8 mouse cellular contexts compared by ENCODE assay signal in the genomic region with DNA sequence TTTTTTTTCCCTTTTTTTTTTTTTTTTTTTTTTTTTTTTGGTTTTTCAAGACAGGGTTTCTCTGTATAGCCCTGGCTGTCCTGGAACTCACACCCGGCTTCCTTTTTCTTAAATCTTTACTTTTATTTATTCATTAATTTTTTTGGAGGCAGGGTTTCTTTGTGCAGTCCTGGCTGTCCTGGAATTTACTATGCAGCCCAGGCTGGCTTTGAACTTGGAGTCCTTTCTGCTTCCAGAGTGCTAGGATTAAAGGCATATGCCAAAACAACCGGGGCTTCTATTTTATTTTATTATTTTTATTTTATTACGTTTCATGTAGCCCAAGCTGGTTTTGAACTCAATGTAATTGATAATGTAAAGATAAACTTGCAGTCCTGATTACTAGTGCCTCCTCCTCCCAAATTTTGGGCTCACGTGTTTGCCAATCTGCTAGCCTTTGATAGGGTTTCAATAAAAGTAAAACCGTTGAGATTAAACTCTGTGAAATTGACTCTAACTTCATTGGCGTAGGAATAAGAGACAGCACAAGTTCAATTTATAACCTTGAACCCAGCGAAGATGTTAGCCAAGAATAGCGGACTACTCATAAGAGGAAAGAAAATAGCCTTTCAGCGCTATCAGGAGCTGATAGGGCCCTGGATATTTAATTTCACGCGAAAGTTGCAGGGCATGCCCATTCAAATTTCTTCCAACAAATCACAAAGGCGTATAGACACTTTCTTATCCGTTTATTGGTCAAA. TPM values are rescaled to one million over a fixed set of nuclear protein-coding genes. Genes with fewer than 3 reads are reported as not detected.
A peak's percentile ranks its signal among the peaks of the same experiment; 100 is the strongest.
DNase-seq lines count a peak whose midpoint lies in the region; ATAC-seq and TF ChIP-seq lines count a peak whose summit lies in the region.

No protein-coding gene starts in this region.

- peak overlapping the region; percentile 85 for H3K4me3 ChIP-seq in gastrocnemius, adult 2 months
- H3K4me3 ChIP-seq in CH12.LX (replicated peaks in 1 of 3; ENCODE audit: low read depth in 2 of 3, low read length in 2 of 3, poor library complexity in 1 of 3), result peak overlapping the region; percentile 26 to 82 (median 76)
- H3K4me3 ChIP-seq in forebrain, postnatal 0 days (ENCODE audit: low read depth, low read length), result peak overlapping the region; percentile 29
- peak overlapping the region; percentile 99 for H3K4me3 ChIP-seq in liver, embryonic 15.5 days (replicated peaks)

- peaks cover 17 to 29% of the 10 kb centered on the region in 2 experiments for H3K36me3 ChIP-seq in CH12.LX (replicated peaks in 1 of 2; ENCODE audit: control insufficient read depth in 1 of 2, insufficient read depth in 1 of 2, low read length in 1 of 2)
- H3K36me3 ChIP-seq in forebrain, postnatal 0 days (ENCODE audit: insufficient read depth), result 0 out of 2 replicates have a peak, but pooled peaks cover 7% of the 10 kb centered on the region
- H3K36me3 ChIP-seq in liver, embryonic 15.5 days (replicated peaks), result peaks cover 33% of the 10 kb centered on the region

- TF ChIP-seq CTCF in gastrocnemius, adult 2 months (IDR thresholded peaks at IDR 0.05), result no peak
- TF ChIP-seq CTCF in CH12.LX (conservative IDR thresholded peaks at IDR 0.05 in 1 of 2, IDR thresholded peaks at IDR 0.05 in 1 of 2; ENCODE audit: low read depth in 2 of 2, low read length in 2 of 2), result no peak
- TF ChIP-seq CTCF in forebrain, postnatal 0 days (IDR thresholded peaks at IDR 0.05; ENCODE audit: low read depth), result no peak

- dilution Hi-C loops in CH12.LX (cut with MboI; ENCODE audit: extremely low pct_ligation_motif_present, extremely low pct_unique_long_range_greater_than_20kb, low sequenced_read_pairs), result no loop called here

- peak overlapping the region; percentile 77 for H3K4me2 ChIP-seq in CH12.LX (ENCODE audit: insufficient read depth, low read depth, poor library complexity, severe bottlenecking)
- H3K4me2 ChIP-seq in forebrain, postnatal 0 days (ENCODE audit: low read depth), result peak overlapping the region; percentile 52
- peak overlapping the region; percentile 72 for H3K4me2 ChIP-seq in liver, embryonic 15.5 days

- H3K27me3 ChIP-seq in CH12.LX (replicated peaks), result no peaks in the 10 kb centered on the region
- H3K27me3 ChIP-seq in forebrain, postnatal 0 days (ENCODE audit: insufficient read depth, low read length), result no peaks in the 10 kb centered on the region
- no peaks in the 10 kb centered on the region for H3K27me3 ChIP-seq in liver, embryonic 15.5 days

- no peak for TF ChIP-seq RAD21 in CH12.LX (IDR thresholded peaks at IDR 0.05; ENCODE audit: low read depth, low read length)

- no peaks in the 10 kb centered on the region for H3K9me3 ChIP-seq in CH12.LX (replicated peaks; ENCODE audit: low read length)
- H3K9me3 ChIP-seq in forebrain, postnatal 0 days (ENCODE audit: low read length), result no peaks in the 10 kb centered on the region
- H3K9me3 ChIP-seq in liver, embryonic 15.5 days (replicated peaks), result no peaks in the 10 kb centered on the region

- no peak for TF ChIP-seq POLR2A in CH12.LX (IDR thresholded peaks at IDR 0.05; ENCODE audit: low read depth, low read length)

- H3K27ac ChIP-seq in gastrocnemius, adult 2 months, result peak overlapping the region; percentile 74
- H3K27ac ChIP-seq in CH12.LX (ENCODE audit: insufficient read depth, low read depth), result no peak overlapping the region
- no peak overlapping the region for H3K27ac ChIP-seq in forebrain, postnatal 0 days (ENCODE audit: low read depth, low read length)
- H3K27ac ChIP-seq in liver, embryonic 15.5 days (replicated peaks), result peak overlapping the region; percentile 87

- in situ Hi-C loops in CH12.LX (cut with MboI; ENCODE audit: low pct_ligation_motif_present, low pct_unique_long_range_greater_than_20kb, low sequenced_read_pairs), result no loop called here

- 10% methylated on average over 13 of the region's 13 CpGs for WGBS in forebrain, postnatal 0 days
- 9% methylated on average over 13 of the region's 13 CpGs for WGBS in liver, embryonic 15.5 days (ENCODE audit: insufficient replicate concordance)

- peak overlapping the region; percentile 64; the same call in 1 of the 2 replicates for H3K9ac ChIP-seq in CH12.LX (ENCODE audit: insufficient read depth, low read depth)
- no peak overlapping the region; the same call in 1 of the 2 replicates for H3K9ac ChIP-seq in forebrain, postnatal 0 days
- H3K9ac ChIP-seq in liver, embryonic 15.5 days, result peak overlapping the region; percentile 28; the same call in 1 of the 2 replicates

- peaks cover 3 to 16% of the 10 kb centered on the region in 2 experiments; a peak in 3 of 4 replicates for H3K4me1 ChIP-seq in CH12.LX (ENCODE audit: control insufficient read depth in 1 of 2, insufficient read depth in 2 of 2)
- H3K4me1 ChIP-seq in forebrain, postnatal 0 days (ENCODE audit: insufficient read depth), result peaks cover 7% of the 10 kb centered on the region
- H3K4me1 ChIP-seq in liver, embryonic 15.5 days (replicated peaks), result peaks cover 36% of the 10 kb centered on the region

- ATAC-seq in forebrain, postnatal 0 days, result no peak
- no peak for ATAC-seq in liver, embryonic 15.5 days (ENCODE audit: insufficient read depth)

- intact Hi-C loops in gastrocnemius, adult 2 months (cut with DNase I), result loop anchor here (5.0 kb wide), 1 partner anchor 53 kb away; a partner anchor contains a TSS

- no peak for DNase-seq in gastrocnemius, adult 2 months
- DNase-seq in gastrocnemius, postnatal 25 days, result no peak
- DNase-seq in CH12.LX (ENCODE audit: extremely low read depth) (no peak), adipocyte (ENCODE audit: low spot score) (no peak)
- DNase-seq in forebrain, postnatal 0 days, result no peak
- no peak for DNase-seq in B cell, adult 2 months
- DNase-seq in gastrocnemius, adult 8-10 months (ENCODE audit: low spot score in 2 of 2), result no peak

- H3K79me2 ChIP-seq in CH12.LX (replicated peaks; ENCODE audit: control insufficient read depth, extremely low read depth, insufficient read depth, poor library complexity, severe bottlenecking), result peaks cover 42% of the 10 kb centered on the region

- TF ChIP-seq EP300 in CH12.LX (IDR thresholded peaks at IDR 0.05; ENCODE audit: low read length), result no peak

TF ChIP-seq in CH12.LX, 34 proteins besides CTCF, POLR2A, EP300 and RAD21:
- TF ChIP-seq MAFK (IDR thresholded peaks at IDR 0.05; ENCODE audit: insufficient replicate concordance, low read length) (no peak), SIN3A (IDR thresholded peaks at IDR 0.05; ENCODE audit: low read length) (0 out of 2 replicates have a peak, but pooled peaks have one; percentile 25), MEF2A (IDR thresholded peaks at IDR 0.05; ENCODE audit: borderline replicate concordance, low read depth, low read length) (no peak), MXI1 (IDR thresholded peaks at IDR 0.05; ENCODE audit: low read depth, low read length) (peak; percentile 52; the same call in 1 of the 2 replicates), BHLHE40 (IDR thresholded peaks at IDR 0.05; ENCODE audit: low read depth, low read length) (peak; percentile 64)

RNA-seq across cellular contexts. Expression of a gene that starts 0.5 kb away (rescaled TPM):
- 10 to 100 TPM; 63.4 to 83.0 TPM for total RNA-seq in gastrocnemius, adult 2 months (2021)
- 10 to 100 TPM; 53.1 to 65.7 TPM for total RNA-seq in gastrocnemius, postnatal 25 days (2021)
- total RNA-seq in CH12.LX (2012; rRNA removed) (170 and 228 TPM in 2 replicates), CH12.LX (2014; rRNA removed) (146 and 199 TPM in 2 replicates)
- 560 and 668 TPM in 2 replicates for polyA plus RNA-seq in CH12.LX (2012; ENCODE audit: insufficient read length, low read depth)
- 249 and 284 TPM in 2 replicates for total RNA-seq in forebrain, postnatal 0 days (2014; rRNA removed)
- 57.9 and 71.1 TPM in 2 replicates for polyA plus RNA-seq in forebrain, postnatal 0 days (2015; fragmentation: Nextera tagmentation; extraction: Ambion mirVana)
- 25.3 and 25.5 TPM in 2 replicates for polyA plus RNA-seq in liver, embryonic 15.5 days (2015; fragmentation: Nextera tagmentation; extraction: Ambion mirVana)
- total RNA-seq in gastrocnemius, adult 8-10 months (2022), result 10 to 100 TPM; 30.0 to 47.7 (median 40.3) TPM

RNA-seq across cellular contexts. Expression of a gene that starts 40.4 kb away (rescaled TPM):
- 1 to 10 TPM; 6.0 to 6.3 TPM for total RNA-seq in gastrocnemius, adult 2 months (2021)
- total RNA-seq in gastrocnemius, postnatal 25 days (2021), result 1 to 10 TPM; 5.2 to 6.1 TPM
- total RNA-seq in CH12.LX (2012; rRNA removed) (9.5 and 13.4 TPM in 2 replicates), CH12.LX (2014; rRNA removed) (25.0 and 26.5 TPM in 2 replicates)
- polyA plus RNA-seq in CH12.LX (2012; ENCODE audit: insufficient read length, low read depth), result 20.4 and 23.5 TPM in 2 replicates
- total RNA-seq in forebrain, postnatal 0 days (2014; rRNA removed), result 12.5 and 16.2 TPM in 2 replicates
- 14.9 and 15.7 TPM in 2 replicates for polyA plus RNA-seq in forebrain, postnatal 0 days (2015; fragmentation: Nextera tagmentation; extraction: Ambion mirVana)
- 7.6 and 7.9 TPM in 2 replicates for polyA plus RNA-seq in liver, embryonic 15.5 days (2015; fragmentation: Nextera tagmentation; extraction: Ambion mirVana)
- 1 to 10 TPM; 4.4 to 7.8 (median 7.2) TPM for total RNA-seq in gastrocnemius, adult 8-10 months (2022)

RNA-seq across cellular contexts. Expression of a gene that starts 52.6 kb away (rescaled TPM):
- total RNA-seq in gastrocnemius, adult 2 months (2021), result 10 to 100 TPM; 18.0 to 19.8 TPM
- total RNA-seq in gastrocnemius, postnatal 25 days (2021), result 10 to 100 TPM; 10.5 to 12.9 TPM
- total RNA-seq in CH12.LX (2012; rRNA removed) (13.6 and 14.9 TPM in 2 replicates), CH12.LX (2014; rRNA removed) (18.0 and 19.7 TPM in 2 replicates)
- 22.8 and 24.3 TPM in 2 replicates for polyA plus RNA-seq in CH12.LX (2012; ENCODE audit: insufficient read length, low read depth)
- total RNA-seq in forebrain, postnatal 0 days (2014; rRNA removed), result 61.7 and 68.7 TPM in 2 replicates
- polyA plus RNA-seq in forebrain, postnatal 0 days (2015; fragmentation: Nextera tagmentation; extraction: Ambion mirVana), result 11.7 and 17.3 TPM in 2 replicates
- polyA plus RNA-seq in liver, embryonic 15.5 days (2015; fragmentation: Nextera tagmentation; extraction: Ambion mirVana), result 2.6 and 3.2 TPM in 2 replicates
- 10 to 100 TPM; 14.4 to 22.6 (median 17.8) TPM for total RNA-seq in gastrocnemius, adult 8-10 months (2022)

RNA-seq across cellular contexts. Expression of a gene that starts 56.6 kb away (rescaled TPM):
- total RNA-seq in gastrocnemius, adult 2 months (2021), result 1 to 10 TPM; 3.2 to 7.2 TPM
- total RNA-seq in gastrocnemius, postnatal 25 days (2021), result 1 to 10 TPM; 4.2 to 6.2 TPM
- 6.4 and 7.8 TPM in 2 replicates for total RNA-seq in CH12.LX (2012; rRNA removed)
- 8.1 and 11.1 TPM in 2 replicates for total RNA-seq in CH12.LX (2014; rRNA removed)
- polyA plus RNA-seq in CH12.LX (2012; ENCODE audit: insufficient read length, low read depth), result 9.1 and 10.2 TPM in 2 replicates
- total RNA-seq in forebrain, postnatal 0 days (2014; rRNA removed), result 26.9 and 46.3 TPM in 2 replicates
- 9.6 and 17.1 TPM in 2 replicates for polyA plus RNA-seq in forebrain, postnatal 0 days (2015; fragmentation: Nextera tagmentation; extraction: Ambion mirVana)
- polyA plus RNA-seq in liver, embryonic 15.5 days (2015; fragmentation: Nextera tagmentation; extraction: Ambion mirVana), result 2.5 and 2.8 TPM in 2 replicates
- 1 to 10 TPM; 4.4 to 5.0 (median 4.7) TPM for total RNA-seq in gastrocnemius, adult 8-10 months (2022)

Comparison
In these comparisons a context has a peak if more than half of its experiments do, and no peak if none do; other contexts are left out.
1. H3K27ac ChIP-seq: peak in gastrocnemius, adult 2 months (single experiment) and liver, embryonic 15.5 days (single experiment); none in CH12.LX (single experiment) and forebrain, postnatal 0 days (single experiment).
2. H3K4me3 ChIP-seq: peak in every context shown above with its lines; median percentile 99 in liver, embryonic 15.5 days; 85 in gastrocnemius, adult 2 months; 76 in CH12.LX; 29 in forebrain, postnatal 0 days.
3. Peak in every context shown above with its lines, with median percentiles within 50 percentile points of each other: H3K4me2 ChIP-seq.